Mouse (Mus musculus): ENCODE results near the gene Ephb2. TPM values are rescaled to one million over a fixed set of nuclear protein-coding genes. Genes with fewer than 3 reads are reported as not detected.

Gene Ephb2
- polyA plus RNA-seq (2017; shearing (Covaris generic)), result not detected

GRCm38 (mm10) chr4:136835621-136836386, at the start of gene Ephb2:
TSS of gene Ephb2 (minus strand) at chr4:136835988.
- ATAC-seq, result no peak

- ATAC-seq, result no peak
These were observed 42.8 kb upstream of the Ephb2 start for GRCm38 (mm10) chr4:136878601-136879000.

- no peak for ATAC-seq
These were observed 42.4 kb upstream of the Ephb2 start for GRCm38 (mm10) chr4:136878171-136878570.

GRCm38 (mm10) chr4:136876971-136877370, 41.2 kb upstream of the Ephb2 start:
- ATAC-seq, result no peak

GRCm38 (mm10) chr4:136875012-136875411, 39.2 kb upstream of the Ephb2 start:
- ATAC-seq, result no peak

- ATAC-seq, result no peak
These were observed 32.6 kb upstream of the Ephb2 start for GRCm38 (mm10) chr4:136868371-136868770.

DNA sequence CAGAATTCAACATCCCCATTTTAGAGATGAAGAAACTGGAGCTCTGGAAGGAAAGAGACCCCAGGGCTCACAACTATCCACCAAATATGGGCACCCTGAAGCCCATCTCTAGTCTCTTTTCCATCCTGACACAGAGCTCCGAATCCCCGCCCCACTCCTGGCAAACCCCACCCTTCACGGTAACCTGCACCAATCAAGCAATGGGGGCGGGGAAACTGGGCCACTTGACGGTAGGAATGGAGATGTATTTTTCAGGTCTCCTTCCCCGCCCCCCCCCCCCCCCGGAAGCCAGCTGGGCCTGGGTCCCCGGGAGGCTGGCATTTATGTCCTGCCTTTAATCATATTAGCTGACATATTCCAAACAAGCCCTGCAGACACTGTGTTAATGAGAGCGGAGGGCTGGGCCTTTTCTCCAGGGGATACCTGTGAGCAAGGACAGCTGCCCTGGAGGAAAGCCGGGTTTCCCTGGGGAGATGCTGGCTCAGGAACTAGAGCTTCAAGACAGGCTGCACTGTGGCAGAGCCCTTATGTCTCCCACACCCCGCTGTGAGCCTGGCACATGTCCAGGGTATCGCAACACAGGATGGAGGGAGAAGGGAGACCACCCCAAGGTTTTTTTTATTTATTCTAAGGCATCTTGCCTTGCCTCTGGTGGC, 32.0 kb upstream of the Ephb2 start:
- ATAC-seq, result no peak

- no peak for ATAC-seq
These were observed 29.7 kb upstream of the Ephb2 start for GRCm38 (mm10) chr4:136865531-136865930.

DNA sequence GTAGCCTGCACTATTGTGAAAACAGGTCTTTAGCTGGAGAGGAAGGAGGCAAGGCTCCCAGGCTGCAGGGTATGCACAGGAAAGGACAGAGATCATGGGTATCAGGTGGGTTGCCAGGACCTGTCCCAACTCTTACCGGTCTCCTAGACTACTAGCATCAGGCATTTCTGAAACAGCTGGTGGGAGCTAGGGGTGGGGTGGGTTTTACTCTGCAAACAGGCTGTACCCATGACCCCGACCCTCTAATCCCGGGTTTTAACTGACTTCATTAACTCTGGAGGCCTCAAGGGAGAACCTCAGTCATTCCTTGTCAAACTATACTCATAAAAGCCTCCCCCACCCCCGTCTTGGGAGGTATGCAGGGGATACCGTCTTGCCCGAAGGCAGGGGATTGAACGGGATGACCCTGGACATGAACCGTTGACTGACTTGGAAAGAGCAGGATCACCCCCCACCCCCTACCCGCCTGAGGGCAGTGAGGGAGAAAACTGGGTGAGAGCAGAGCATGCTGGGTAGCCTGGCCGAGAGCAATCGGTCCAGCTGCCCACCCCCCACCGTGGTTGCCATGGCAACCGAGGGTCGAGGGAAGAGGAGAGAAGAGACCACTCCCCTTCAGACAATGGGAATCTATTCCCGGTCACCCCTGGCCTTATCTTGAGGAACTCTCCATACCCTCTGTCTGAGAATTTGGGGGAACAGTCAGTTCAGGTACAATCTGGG, 29.1 kb upstream of the Ephb2 start:
- no peak for ATAC-seq

GRCm38 (mm10) chr4:136863517-136863916, 27.7 kb upstream of the Ephb2 start:
- ATAC-seq, result no peak

DNA sequence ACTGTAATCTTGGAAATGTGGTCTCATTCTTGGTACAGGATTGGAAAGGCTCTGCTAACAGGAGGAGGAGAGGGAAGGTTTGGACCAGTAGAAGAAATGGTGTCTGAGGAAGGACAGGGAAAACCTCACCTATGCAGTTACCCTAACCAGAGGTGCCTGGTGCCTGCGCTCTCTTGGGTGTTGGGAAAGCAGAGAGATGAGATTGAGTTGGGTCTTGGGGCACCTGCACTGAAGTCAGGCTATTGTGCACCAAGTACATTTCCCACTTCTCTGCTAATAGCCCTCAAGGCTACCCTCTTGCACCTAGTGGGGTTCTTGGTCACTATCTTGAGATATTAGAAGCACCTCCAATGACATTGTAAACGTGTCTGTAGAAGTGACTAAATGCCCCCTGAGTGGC, 26.6 kb upstream of the Ephb2 start:
- ATAC-seq, result no peak

- no peak for ATAC-seq
These were observed 26.0 kb upstream of the Ephb2 start for GRCm38 (mm10) chr4:136861806-136862205.

GRCm38 (mm10) chr4:136860022-136860421, 24.2 kb upstream of the Ephb2 start:
- ATAC-seq, result no peak

DNA sequence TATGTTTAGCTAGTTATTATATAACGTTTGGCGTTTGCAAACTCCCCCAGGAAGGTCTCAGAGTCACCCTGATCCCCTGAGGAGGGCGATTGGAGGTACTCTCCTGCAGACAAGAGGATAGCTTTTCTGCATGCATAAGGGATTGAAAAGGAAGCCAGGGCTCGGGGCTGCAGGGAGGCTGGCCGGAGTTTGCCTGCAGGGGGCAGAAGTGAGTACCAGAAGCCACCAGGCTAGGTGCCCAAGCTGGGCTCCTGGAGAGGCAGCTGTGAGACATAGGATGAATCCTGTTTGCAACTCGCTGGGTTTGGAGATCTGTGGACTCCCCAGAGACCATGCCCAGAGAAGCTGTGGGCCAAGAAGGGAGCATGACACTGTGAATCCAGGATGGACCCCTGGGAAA, 19.3 kb upstream of the Ephb2 start:
- ATAC-seq, result no peak

- no peak for ATAC-seq
These were observed 17.2 kb upstream of the Ephb2 start for GRCm38 (mm10) chr4:136852989-136853388.

GRCm38 (mm10) chr4:136852119-136852518, 16.3 kb upstream of the Ephb2 start:
- no peak for ATAC-seq

DNA sequence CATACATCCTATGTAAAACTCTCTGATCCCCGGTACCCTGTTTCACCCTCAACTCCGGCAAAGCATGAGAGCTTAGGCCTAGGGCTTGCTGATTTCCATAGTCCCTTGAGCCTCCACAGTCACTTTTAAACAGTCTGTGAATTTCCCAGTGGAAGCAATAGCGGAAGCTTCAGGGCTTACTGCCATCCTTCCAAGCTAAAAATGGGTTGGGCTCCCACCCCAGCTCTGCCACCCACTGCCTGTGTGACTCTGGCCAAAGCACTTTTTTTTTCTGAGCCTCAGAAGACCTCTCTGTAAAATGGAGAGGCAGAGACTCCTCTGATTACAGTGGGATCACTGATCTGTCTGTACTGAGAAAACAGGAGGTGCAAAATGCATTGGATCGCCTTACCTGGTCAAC, 12.8 kb upstream of the Ephb2 start:
- ATAC-seq, result no peak

DNA sequence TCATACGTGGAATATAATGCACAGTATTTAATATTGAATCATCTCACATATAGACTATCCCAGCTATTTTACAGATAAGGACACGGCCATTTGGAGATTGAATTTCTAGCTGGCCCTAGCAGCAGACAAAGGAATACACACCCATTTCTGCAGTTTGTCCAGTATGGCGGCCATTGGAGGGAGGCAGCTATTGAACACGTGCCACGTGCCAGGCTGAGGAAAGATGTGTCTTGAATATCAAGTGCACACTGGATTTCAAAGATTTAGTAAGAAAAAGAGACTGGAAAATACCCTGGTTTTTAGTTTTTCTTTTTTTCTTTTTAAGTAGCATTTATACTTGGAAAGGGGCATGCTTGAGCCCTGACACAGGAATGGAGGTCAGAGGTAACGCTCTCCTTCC, 11.4 kb upstream of the Ephb2 start:
- no peak for ATAC-seq

DNA sequence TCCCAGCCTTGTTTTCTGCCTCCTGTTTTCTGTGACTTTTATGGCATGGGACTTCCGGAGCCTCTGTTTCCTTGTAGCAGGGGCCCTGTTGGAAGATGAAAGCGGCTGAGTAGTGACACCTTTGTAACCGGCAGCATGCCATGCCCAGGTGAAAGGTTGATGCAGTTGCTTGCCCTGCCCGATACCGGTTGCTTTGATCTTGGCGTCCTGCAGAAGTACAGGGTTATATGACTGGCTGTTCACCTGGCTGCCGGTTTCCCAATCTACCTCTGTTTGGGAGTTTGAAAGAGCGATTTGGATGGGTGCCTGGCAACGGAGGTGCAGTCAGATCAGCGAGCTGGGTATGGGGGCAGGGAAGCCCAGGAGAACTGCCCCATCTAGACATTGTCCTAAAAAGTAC, 7.0 kb upstream of the Ephb2 start:
- no peak for ATAC-seq

DNA sequence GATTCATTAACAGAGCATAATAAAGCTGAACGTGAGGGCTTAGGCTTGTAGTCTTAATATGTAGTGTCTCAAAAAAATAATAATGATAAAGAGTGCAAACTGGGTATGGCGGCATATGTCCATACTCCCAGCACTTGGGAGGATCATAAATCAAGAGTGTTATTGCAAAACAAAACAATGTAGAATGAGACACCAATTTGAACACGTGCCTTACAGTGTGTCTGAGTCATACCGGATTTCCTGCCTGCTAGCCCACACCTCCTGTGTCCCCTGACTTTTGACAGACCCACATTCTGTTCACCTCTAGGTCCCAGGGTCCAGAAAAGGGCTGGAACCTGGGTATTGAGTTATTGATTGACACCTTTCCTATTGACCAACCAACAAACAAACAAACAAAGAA, 6.2 kb upstream of the Ephb2 start:
- no peak for ATAC-seq

GRCm38 (mm10) chr4:136841056-136841455, 5.3 kb upstream of the Ephb2 start:
- ATAC-seq, result no peak

DNA sequence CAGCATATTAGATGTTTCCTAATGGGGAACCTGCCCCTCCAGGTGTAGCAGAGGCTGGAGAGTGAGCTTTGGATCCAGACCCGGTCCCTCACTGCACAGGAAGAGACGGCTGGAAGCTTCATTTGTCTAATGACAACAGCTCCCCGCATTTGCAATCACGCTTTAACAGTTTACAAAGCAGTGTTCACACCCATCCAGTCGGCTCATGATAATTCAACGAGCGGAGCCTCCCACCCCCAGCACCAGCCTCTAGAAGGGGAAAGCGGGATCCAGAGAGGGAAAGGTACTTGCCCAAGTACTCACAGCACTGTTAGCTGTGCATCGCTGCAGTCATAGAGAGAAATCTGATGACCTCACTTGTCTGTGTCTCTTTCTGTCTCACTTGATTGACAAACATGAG, 2.7 kb upstream of the Ephb2 start:
- ATAC-seq, result no peak

DNA sequence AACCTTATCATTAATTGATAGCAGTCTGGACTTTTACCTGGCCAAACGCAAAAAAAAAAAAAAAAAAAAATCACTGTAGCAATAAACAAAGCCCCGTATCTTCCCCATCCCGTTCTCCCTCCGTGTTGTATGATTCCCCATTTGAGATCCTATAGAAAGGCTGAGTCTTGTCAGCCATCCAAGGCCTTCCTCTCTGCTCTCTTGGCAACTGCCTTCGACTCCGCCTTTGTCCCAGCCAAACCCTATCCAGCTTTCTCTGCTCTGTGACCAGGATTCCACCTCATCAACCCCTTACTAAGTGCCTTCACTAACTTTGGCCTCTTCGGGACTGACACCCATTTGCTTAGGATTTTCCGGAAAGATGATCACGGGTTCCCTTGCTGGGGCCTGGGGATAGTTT, 2.2 kb upstream of the Ephb2 start:
- no peak for ATAC-seq
